Mouse (Mus musculus) skeletal muscle tissue, adult 2 months (tissue): ENCODE measurements around the gene Gm49378.

ENCODE experiments used
- DNase-seq: peaks from one replicate; pipeline ENCODE4 v3.0.0-alpha.2; 2012; ENCODE audit warnings: low read depth, low spot score

Gm49378 gene

GRCm38 (mm10) chr14:55590748-55591330, 46.9 kb downstream of the Gm49378 start, which contains the start of gene Psme2:
TSS of gene Psme2 (minus strand) at chr14:55591113.
- peak; percentile 97 for DNase-seq

- no peak for DNase-seq
These were observed 47.8 kb downstream of the Gm49378 start for GRCm38 (mm10) chr14:55589771-55590448.

DNA sequence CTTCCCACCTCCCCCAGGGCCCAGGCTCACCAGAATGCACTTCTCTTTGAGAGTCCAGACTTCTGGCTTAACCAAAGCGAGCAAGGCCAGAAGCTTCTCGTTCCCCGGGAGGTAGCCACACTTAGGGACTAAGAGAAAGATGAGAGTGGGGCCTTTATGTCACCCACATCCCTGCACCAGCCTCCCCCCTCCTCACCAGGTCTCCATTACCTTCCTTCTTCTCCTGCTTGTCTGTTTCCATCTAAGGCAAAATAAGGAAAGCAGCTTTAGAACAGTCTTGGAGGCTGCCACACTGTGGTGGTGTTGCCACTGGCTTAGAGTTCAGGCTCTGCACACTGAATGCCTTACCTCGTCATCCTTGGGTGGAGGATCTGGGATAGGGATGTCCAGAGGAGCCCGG, 48.4 kb downstream of the Gm49378 start:
- no peak for DNase-seq

DNA sequence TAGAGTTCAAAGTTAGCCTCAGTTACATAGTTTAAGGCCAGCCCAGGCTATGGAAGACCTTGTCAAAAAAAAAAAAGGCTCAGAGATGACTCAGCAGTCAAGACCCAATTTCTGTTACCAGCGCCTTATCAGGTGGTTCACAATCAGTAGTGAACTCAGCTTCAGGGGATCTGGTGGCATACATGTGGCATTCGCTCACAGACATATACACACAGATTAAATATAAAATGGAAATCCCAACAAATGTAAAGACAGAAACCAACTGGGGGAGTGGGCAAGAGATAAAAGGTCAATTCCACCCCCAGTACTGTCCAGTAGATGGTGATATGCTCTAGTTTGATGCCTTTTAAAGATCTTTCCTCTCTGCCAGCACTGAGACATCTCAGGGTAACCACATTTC, 51.5 kb downstream of the Gm49378 start:
- DNase-seq, result no peak

DNA sequence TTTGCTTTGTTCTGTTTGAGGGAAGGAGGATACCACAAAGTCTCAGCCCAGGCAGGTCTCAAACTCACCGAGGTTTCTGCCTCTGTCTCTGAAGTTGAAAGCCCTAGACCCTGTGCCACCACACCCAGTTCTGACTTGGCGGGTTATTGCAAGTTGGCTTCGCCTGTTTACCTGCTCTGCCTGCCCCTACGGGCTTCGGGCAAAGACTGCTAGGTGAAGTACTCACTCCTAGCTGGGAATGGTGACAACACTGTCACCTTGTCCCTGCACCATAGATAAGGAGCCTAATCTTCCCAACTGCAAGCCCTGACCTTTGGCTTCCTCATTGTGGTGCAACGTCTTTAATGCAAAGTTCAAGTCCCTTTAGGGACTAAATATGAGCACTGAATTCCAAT, 52.1 kb downstream of the Gm49378 start:
- DNase-seq, result no peak

DNA sequence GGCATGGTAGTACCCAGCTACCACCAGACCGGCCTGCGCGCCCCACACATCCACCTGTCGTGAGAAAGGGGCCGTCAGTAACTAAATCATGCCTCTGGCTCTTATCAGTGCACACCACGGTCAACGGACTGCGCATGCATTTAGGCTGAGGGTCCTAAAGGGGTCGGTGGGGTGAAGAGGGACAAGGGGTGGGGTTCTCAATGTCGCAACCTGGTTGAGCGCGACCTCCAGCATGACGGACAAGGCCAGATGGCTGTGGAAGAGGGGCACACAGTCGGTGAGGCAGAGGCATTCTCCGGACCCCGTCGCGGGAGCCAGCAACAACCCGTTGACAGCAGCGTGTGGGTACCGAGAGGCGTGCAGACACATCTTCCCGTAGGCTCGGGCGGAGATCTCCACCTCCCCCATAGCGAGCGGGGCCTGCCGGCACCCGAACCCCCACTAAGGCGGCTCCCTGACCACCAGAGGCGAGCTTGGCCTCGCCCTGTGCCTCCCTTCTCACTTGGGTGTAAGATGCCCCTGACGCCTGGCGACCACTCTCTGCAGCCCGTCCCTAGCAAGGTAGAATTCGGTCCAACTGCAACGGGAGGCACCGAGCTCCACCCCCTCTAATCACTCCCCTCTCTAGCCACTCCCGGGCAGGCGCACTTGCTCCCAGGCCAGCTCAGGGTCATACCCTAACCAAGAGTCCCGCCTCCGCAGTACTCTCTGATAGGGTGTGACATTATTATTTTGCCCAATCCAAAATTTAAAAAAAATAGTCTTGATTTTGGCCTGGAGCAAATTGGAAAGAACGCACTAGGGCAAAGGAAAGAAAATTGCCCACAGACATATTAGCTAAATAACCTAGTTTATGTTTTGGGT, 52.8 kb downstream of the Gm49378 start, which contains the start of gene Emc9:
Gene Emc9 (minus strand): TSS at position 601 of the 864 bp plus-strand sequence.
- DNase-seq, result peak; percentile 75

DNA sequence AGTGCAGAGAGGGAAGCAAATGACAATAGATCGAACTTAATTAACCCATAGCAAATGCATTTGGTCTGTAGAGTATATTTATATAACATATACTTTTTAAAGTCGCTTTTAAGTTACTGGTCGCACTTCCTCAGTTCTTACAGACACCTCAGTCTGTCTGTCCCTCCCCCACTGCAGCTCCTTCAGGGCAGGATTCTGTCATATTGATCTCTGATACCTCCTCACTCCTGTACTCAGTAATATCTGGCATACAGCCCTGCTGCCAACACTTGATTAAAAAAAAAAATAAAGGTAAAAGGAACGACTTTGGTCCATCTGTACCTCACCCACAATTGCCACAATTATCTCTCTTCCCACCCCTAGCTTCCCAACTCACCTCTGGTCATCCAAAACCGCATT, 53.4 kb downstream of the Gm49378 start:
- DNase-seq, result no peak

GRCm38 (mm10) chr14:55581981-55582681, 55.6 kb downstream of the Gm49378 start:
- DNase-seq, result no peak

GRCm38 (mm10) chr14:55580731-55581130, 57.0 kb downstream of the Gm49378 start:
- no peak for DNase-seq

GRCm38 (mm10) chr14:55579511-55580496, 57.9 kb downstream of the Gm49378 start:
- DNase-seq, result no peak
